Mouse (Mus musculus): ENCODE measurements around the gene Epha1. TPM values are rescaled to one million over a fixed set of nuclear protein-coding genes. Genes with fewer than 3 reads are reported as not detected.
A peak's percentile ranks its signal among the peaks of the same experiment; 100 is the strongest.

Epha1 gene
- polyA plus RNA-seq, 1 experiment from 2014 or later: 8.4 TPM

- Histone ChIP-seq H3K36me3 (ENCODE audit: control insufficient read depth, insufficient read depth) (no peaks in the 10 kb centered on the region), H3K4me2 (ENCODE audit: low read depth, low read length) (no peak overlapping the region; the same call in 1 of the 2 replicates), H3K9me3 (replicated peaks; ENCODE audit: control insufficient read depth, low read length) (no peaks in the 10 kb centered on the region), H3K27ac (ENCODE audit: low read length) (0 out of 2 replicates have a peak overlapping the region, but pooled peaks have one; percentile 37), H3K9ac (ENCODE audit: low read depth, low read length) (no peak overlapping the region), H3K27me3 (ENCODE audit: control insufficient read depth, insufficient read depth, low read depth, low read length) (no peaks in the 10 kb centered on the region), H3K4me3 (ENCODE audit: low read depth, low read length) (no peak overlapping the region), H3K4me1 (ENCODE audit: control insufficient read depth, low read depth, low read length) (no peaks in the 10 kb centered on the region; the same call in 1 of the 2 replicates)
- peak; percentile 66 for ATAC-seq (ENCODE audit: low read depth)
- WGBS (ENCODE audit: insufficient replicate concordance): 47% methylated on average over 9 of the region's 9 CpGs
These were observed 23.1 kb upstream of the Epha1 start for GRCm38 (mm10) chr6:42395960-42396809.

- H3K4me1 ChIP-seq (ENCODE audit: control insufficient read depth, low read depth, low read length): no peaks in the 10 kb centered on the region; the same call in 1 of the 2 replicates
- H3K4me2 ChIP-seq (ENCODE audit: low read depth, low read length): no peak overlapping the region
- no peak overlapping the region for H3K9ac ChIP-seq (ENCODE audit: low read depth, low read length)
- H3K36me3 ChIP-seq (ENCODE audit: control insufficient read depth, insufficient read depth): no peaks in the 10 kb centered on the region
- no peak for ATAC-seq (ENCODE audit: low read depth)
- no peak overlapping the region for H3K4me3 ChIP-seq (ENCODE audit: low read depth, low read length)
- WGBS (ENCODE audit: insufficient replicate concordance): 28% methylated on average over 2 of the region's 2 CpGs
- no peaks in the 10 kb centered on the region for H3K27me3 ChIP-seq (ENCODE audit: control insufficient read depth, insufficient read depth, low read depth, low read length)
- no peak overlapping the region for H3K27ac ChIP-seq (ENCODE audit: low read length)
- no peaks in the 10 kb centered on the region for H3K9me3 ChIP-seq (replicated peaks; ENCODE audit: control insufficient read depth, low read length)
These were observed 18.8 kb upstream of the Epha1 start for GRCm38 (mm10) chr6:42391796-42392330.

DNA sequence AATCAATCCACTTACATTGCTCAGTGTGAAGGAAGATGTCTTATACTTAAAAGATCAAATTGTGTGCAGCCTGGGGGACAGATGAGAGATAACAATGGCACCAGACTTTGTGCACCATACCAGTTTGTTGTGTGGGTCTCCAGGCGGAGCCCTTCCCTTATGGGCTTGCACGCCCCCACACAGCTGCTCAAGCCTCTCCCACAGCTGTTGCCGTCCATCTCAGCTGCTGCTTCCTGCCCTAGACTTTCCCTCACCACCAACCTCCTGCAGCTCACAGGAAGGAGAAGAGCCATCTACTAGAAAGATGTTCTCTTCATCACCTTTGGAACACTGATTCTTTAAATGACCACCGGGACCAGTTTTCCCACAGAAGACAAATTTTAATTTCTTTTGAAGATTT lies 12.6 kb upstream of the Epha1 start:
- no peaks in the 10 kb centered on the region for H3K36me3 ChIP-seq (ENCODE audit: control insufficient read depth, insufficient read depth)
- H3K27me3 ChIP-seq (ENCODE audit: control insufficient read depth, insufficient read depth, low read depth, low read length): no peaks in the 10 kb centered on the region
- no peak overlapping the region for H3K27ac ChIP-seq (ENCODE audit: low read length)
- H3K4me2 ChIP-seq (ENCODE audit: low read depth, low read length): no peak overlapping the region
- no peak overlapping the region for H3K9ac ChIP-seq (ENCODE audit: low read depth, low read length)
- no peaks in the 10 kb centered on the region for H3K9me3 ChIP-seq (replicated peaks; ENCODE audit: control insufficient read depth, low read length)
- H3K4me1 ChIP-seq (ENCODE audit: control insufficient read depth, low read depth, low read length): no peaks in the 10 kb centered on the region
- no peak overlapping the region for H3K4me3 ChIP-seq (ENCODE audit: low read depth, low read length)
- 54% methylated on average over 4 of the region's 4 CpGs for WGBS (ENCODE audit: insufficient replicate concordance)
- ATAC-seq (ENCODE audit: low read depth): no peak

- no peak for ATAC-seq (ENCODE audit: low read depth)
- H3K9me3 ChIP-seq (replicated peaks; ENCODE audit: control insufficient read depth, low read length): no peaks in the 10 kb centered on the region
- no peak overlapping the region for H3K9ac ChIP-seq (ENCODE audit: low read depth, low read length)
- H3K4me1 ChIP-seq (ENCODE audit: control insufficient read depth, low read depth, low read length): no peaks in the 10 kb centered on the region
- H3K27ac ChIP-seq (ENCODE audit: low read length): no peak overlapping the region
- H3K4me3 ChIP-seq (ENCODE audit: low read depth, low read length): no peak overlapping the region
- H3K4me2 ChIP-seq (ENCODE audit: low read depth, low read length): no peak overlapping the region
- 61% methylated on average over 5 of the region's 5 CpGs for WGBS (ENCODE audit: insufficient replicate concordance)
- no peaks in the 10 kb centered on the region for H3K27me3 ChIP-seq (ENCODE audit: control insufficient read depth, insufficient read depth, low read depth, low read length)
- no peaks in the 10 kb centered on the region for H3K36me3 ChIP-seq (ENCODE audit: control insufficient read depth, insufficient read depth)
These were observed 10.3 kb upstream of the Epha1 start for GRCm38 (mm10) chr6:42383360-42383759.

- H3K9ac ChIP-seq (ENCODE audit: low read depth, low read length): no peak overlapping the region
- no peak overlapping the region for H3K4me2 ChIP-seq (ENCODE audit: low read depth, low read length)
These were observed 8.9 kb upstream of the Epha1 start for GRCm38 (mm10) chr6:42381916-42382381.

GRCm38 (mm10) chr6:42381221-42381620 lies 8.2 kb upstream of the Epha1 start:
- no peak overlapping the region for H3K4me3 ChIP-seq (ENCODE audit: low read depth, low read length)
- no peak overlapping the region for H3K4me2 ChIP-seq (ENCODE audit: low read depth, low read length)
- 57% methylated on average over 2 of the region's 2 CpGs for WGBS (ENCODE audit: insufficient replicate concordance)
- ATAC-seq (ENCODE audit: low read depth): no peak
- no peak overlapping the region for H3K9ac ChIP-seq (ENCODE audit: low read depth, low read length)
- H3K4me1 ChIP-seq (ENCODE audit: control insufficient read depth, low read depth, low read length): no peaks in the 10 kb centered on the region
- no peaks in the 10 kb centered on the region for H3K27me3 ChIP-seq (ENCODE audit: control insufficient read depth, insufficient read depth, low read depth, low read length)
- H3K36me3 ChIP-seq (ENCODE audit: control insufficient read depth, insufficient read depth): no peaks in the 10 kb centered on the region
- H3K27ac ChIP-seq (ENCODE audit: low read length): no peak overlapping the region
- H3K9me3 ChIP-seq (replicated peaks; ENCODE audit: control insufficient read depth, low read length): no peaks in the 10 kb centered on the region

More at GRCm38 (mm10) chr6:42381916-42382381, 8.9 kb upstream of the Epha1 start:
- no peaks in the 10 kb centered on the region for H3K27me3 ChIP-seq (ENCODE audit: control insufficient read depth, insufficient read depth, low read depth, low read length)
- 42% methylated on average over 9 of the region's 9 CpGs for WGBS (ENCODE audit: insufficient replicate concordance)
- no peaks in the 10 kb centered on the region for H3K9me3 ChIP-seq (replicated peaks; ENCODE audit: control insufficient read depth, low read length)
- H3K4me1 ChIP-seq (ENCODE audit: control insufficient read depth, low read depth, low read length): no peaks in the 10 kb centered on the region
- H3K27ac ChIP-seq (ENCODE audit: low read length): no peak overlapping the region
- H3K36me3 ChIP-seq (ENCODE audit: control insufficient read depth, insufficient read depth): no peaks in the 10 kb centered on the region
- ATAC-seq (ENCODE audit: low read depth): peak; percentile 50; the same call in 1 of the 2 replicates
- no peak overlapping the region for H3K4me3 ChIP-seq (ENCODE audit: low read depth, low read length)

- Histone ChIP-seq H3K4me3 (ENCODE audit: low read depth, low read length) (no peak overlapping the region), H3K9ac (ENCODE audit: low read depth, low read length) (no peak overlapping the region), H3K36me3 (ENCODE audit: control insufficient read depth, insufficient read depth) (no peaks in the 10 kb centered on the region), H3K27me3 (ENCODE audit: control insufficient read depth, insufficient read depth, low read depth, low read length) (no peaks in the 10 kb centered on the region), H3K9me3 (replicated peaks; ENCODE audit: control insufficient read depth, low read length) (no peaks in the 10 kb centered on the region), H3K27ac (ENCODE audit: low read length) (no peak overlapping the region), H3K4me1 (ENCODE audit: control insufficient read depth, low read depth, low read length) (no peaks in the 10 kb centered on the region), H3K4me2 (ENCODE audit: low read depth, low read length) (no peak overlapping the region)
- WGBS (ENCODE audit: insufficient replicate concordance): 25% methylated on average over 8 of the region's 8 CpGs
- ATAC-seq (ENCODE audit: low read depth): no peak
These were observed 7.5 kb upstream of the Epha1 start for GRCm38 (mm10) chr6:42380416-42381144.

DNA sequence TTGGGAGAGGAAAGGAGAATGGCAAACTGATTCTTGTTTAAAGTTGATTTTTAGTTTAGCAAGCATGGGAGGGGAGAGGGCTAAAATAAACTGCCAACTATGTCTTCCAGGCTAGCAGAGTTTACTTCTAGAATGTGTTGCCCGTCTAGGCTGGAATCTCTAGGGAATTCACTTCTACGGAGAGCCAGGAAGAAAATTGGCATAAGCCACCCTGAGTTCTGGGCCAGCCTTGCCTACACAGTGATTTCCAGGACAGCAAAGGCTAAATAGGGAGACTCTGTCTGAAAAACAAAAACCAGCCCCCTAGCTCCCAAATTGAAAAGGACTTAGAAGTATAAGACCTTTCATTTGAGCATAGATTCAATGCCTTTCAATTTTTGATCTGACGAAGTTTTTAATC lies 6.5 kb upstream of the Epha1 start:
- no peaks in the 10 kb centered on the region for H3K4me1 ChIP-seq (ENCODE audit: control insufficient read depth, low read depth, low read length)
- H3K9me3 ChIP-seq (replicated peaks; ENCODE audit: control insufficient read depth, low read length): no peaks in the 10 kb centered on the region
- H3K4me3 ChIP-seq (ENCODE audit: low read depth, low read length): no peak overlapping the region
- H3K4me2 ChIP-seq (ENCODE audit: low read depth, low read length): no peak overlapping the region
- no peaks in the 10 kb centered on the region for H3K27me3 ChIP-seq (ENCODE audit: control insufficient read depth, insufficient read depth, low read depth, low read length)
- no peak overlapping the region for H3K27ac ChIP-seq (ENCODE audit: low read length)
- H3K9ac ChIP-seq (ENCODE audit: low read depth, low read length): no peak overlapping the region
- ATAC-seq (ENCODE audit: low read depth): no peak
- WGBS (ENCODE audit: insufficient replicate concordance): 62% methylated on average over 3 of the region's 3 CpGs
- H3K36me3 ChIP-seq (ENCODE audit: control insufficient read depth, insufficient read depth): no peaks in the 10 kb centered on the region

Data from liver, embryonic 16.5 days (tissue).